Mouse (Mus musculus) lung, postnatal 0 days (tissue): Measurements from ENCODE around the gene Kalrn. TPM values are rescaled to one million over a fixed set of nuclear protein-coding genes. Genes with fewer than 3 reads are reported as not detected.

Experiments
- ATAC-seq: fragments of 200-750 bp; cut with Nextera tagmentation; 2 replicates; pipeline ENCODE4 v1.8.0; 2017; ENCODE audit warnings: moderate library complexity
- DNase-seq: peaks from one replicate; pipeline ENCODE4 v3.0.0-alpha.2; 2016; ENCODE audit warnings: low spot score
- H3K27ac ChIP-seq: fragments of 300-500 bp; sonication (generic); 2 replicates; pipeline ENCODE4 v1.5.1; 2014; ENCODE audit warnings: antibody characterized with exemption, mild to moderate bottlenecking, low read length, mixed read lengths
- H3K27me3 ChIP-seq: fragments of 300-500 bp; sonication (generic); replicated peaks from 2 replicates; pipeline ENCODE4 v1.6.1; 2014; ENCODE audit warnings: low read length, mixed read lengths; ENCODE audit not compliant: insufficient read depth
- H3K36me3 ChIP-seq: fragments of 300-500 bp; sonication (generic); 2 replicates; pipeline ENCODE4 v1.6.1; 2014; ENCODE audit warnings: low read length, mixed read lengths; ENCODE audit not compliant: insufficient read depth
- H3K4me1 ChIP-seq: fragments of 300-500 bp; sonication (generic); 2 replicates; pipeline ENCODE4 v1.6.1; 2014; ENCODE audit warnings: antibody characterized with exemption, low read depth, low read length, mixed read lengths; ENCODE audit not compliant: insufficient read depth
- H3K4me2 ChIP-seq: fragments of 300-500 bp; sonication (generic); replicated peaks from 2 replicates; pipeline ENCODE4 v1.6.1; 2014; ENCODE audit warnings: low read depth, mild to moderate bottlenecking, low read length, moderate library complexity, mixed read lengths
- H3K4me3 ChIP-seq: fragments of 300-500 bp; sonication (generic); 2 replicates; pipeline ENCODE4 v1.5.1; 2014; ENCODE audit warnings: low read depth, low read length
- H3K9ac ChIP-seq: fragments of 300-500 bp; sonication (generic); replicated peaks from 2 replicates; pipeline ENCODE4 v1.6.1; 2014; ENCODE audit warnings: low read depth, mild to moderate bottlenecking
- H3K9me3 ChIP-seq: fragments of 300-500 bp; sonication (generic); 2 replicates; pipeline ENCODE4 v1.6.1; 2016; ENCODE audit warnings: low read length, mixed read lengths
- CTCF ChIP-seq: IDR thresholded peaks from 2 replicates; pipeline ENCODE4 v1.5.1; 2016; ENCODE audit warnings: antibody characterized with exemption, mild to moderate bottlenecking
- EP300 ChIP-seq: IDR thresholded peaks from 2 replicates; pipeline ENCODE4 v1.6.1; 2016; ENCODE audit warnings: antibody characterized with exemption, mild to moderate bottlenecking, control low read depth
- WGBS: fragments of 180-500 bp; shearing (Covaris S2); extraction: QIAGEN DNeasy Blood & Tissue Kit; methylation state at CpG from one replicate; pipeline ENCODE4 v1.1.7; 2014; 5-methylcytosine and 5-hydroxymethylcytosine counted together
- polyA plus RNA-seq: library from polyadenylated mRNA; unstranded; fragments of >200 nt; fragmentation: Nextera tagmentation; extraction: Ambion mirVana; gene quantifications from 2 replicates; pipeline ENCODE4 v1.2.1, GENCODE M21; 2015

Kalrn gene
- polyA plus RNA-seq, 1 experiment from 2014 or later, result 13.6 TPM

GRCm38 (mm10) chr16:33940095-33940494, 633.2 kb downstream of the Kalrn start:
- Histone ChIP-seq H3K4me2 (no peak overlapping the region), H3K36me3 (no peaks in the 10 kb centered on the region), H3K4me3 (no peak overlapping the region), H3K9me3 (no peaks in the 10 kb centered on the region), H3K4me1 (no peaks in the 10 kb centered on the region; the same call in 1 of the 2 replicates), H3K27ac (no peak overlapping the region), H3K9ac (no peak overlapping the region), H3K27me3 (no peaks in the 10 kb centered on the region)
- DNase-seq (no peak), ATAC-seq (no peak)
- WGBS, result 70% methylated on average over 5 of the region's 5 CpGs
- TF ChIP-seq CTCF (no peak), EP300 (no peak)

- DNase-seq, result no peak
- H3K9me3 ChIP-seq, result no peaks in the 10 kb centered on the region
- peaks cover under 1% of the 10 kb centered on the region; the same call in 1 of the 2 replicates for H3K4me1 ChIP-seq
- H3K27ac ChIP-seq, result no peak overlapping the region
- H3K9ac ChIP-seq, result no peak overlapping the region
- H3K36me3 ChIP-seq, result no peaks in the 10 kb centered on the region
- no peak for ATAC-seq
- no peak overlapping the region for H3K4me3 ChIP-seq
- WGBS, result 34% methylated on average over 9 of the region's 9 CpGs
- H3K27me3 ChIP-seq, result no peaks in the 10 kb centered on the region
- no peak overlapping the region for H3K4me2 ChIP-seq
- no peak for TF ChIP-seq EP300
Observed at GRCm38 (mm10) chr16:33939636-33940035, 633.7 kb downstream of the Kalrn start.

DNA sequence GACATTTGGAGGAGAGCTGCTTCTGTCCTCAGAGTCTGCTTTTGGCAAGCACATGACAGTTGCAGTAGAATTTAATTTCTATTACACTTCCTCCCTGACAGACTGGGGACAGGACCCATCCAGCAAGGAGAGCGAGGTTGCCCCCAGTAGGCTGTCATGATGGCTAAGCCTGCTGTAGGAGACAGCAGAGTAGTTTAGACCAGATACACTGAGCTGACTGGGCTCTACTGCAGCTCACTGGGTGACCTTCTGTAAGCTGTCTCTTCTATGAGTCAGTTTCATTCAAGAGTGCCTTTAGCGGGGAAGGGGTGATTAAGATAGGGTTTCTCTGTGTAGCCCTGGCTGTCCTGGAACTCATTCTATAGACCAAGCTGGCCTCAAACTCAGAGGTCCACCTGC, 634.2 kb downstream of the Kalrn start:
- no peaks in the 10 kb centered on the region for H3K27me3 ChIP-seq
- DNase-seq (no peak), ATAC-seq (no peak)
- no peaks in the 10 kb centered on the region for H3K36me3 ChIP-seq
- no peaks in the 10 kb centered on the region for H3K9me3 ChIP-seq
- H3K27ac ChIP-seq, result no peak overlapping the region
- H3K4me2 ChIP-seq, result no peak overlapping the region
- peaks cover 5% of the 10 kb centered on the region; the same call in 1 of the 2 replicates for H3K4me1 ChIP-seq
- TF ChIP-seq EP300 (no peak), CTCF (no peak)
- WGBS, result 77% methylated on average over 2 of the region's 2 CpGs
- H3K4me3 ChIP-seq, result no peak overlapping the region
- H3K9ac ChIP-seq, result no peak overlapping the region

DNA sequence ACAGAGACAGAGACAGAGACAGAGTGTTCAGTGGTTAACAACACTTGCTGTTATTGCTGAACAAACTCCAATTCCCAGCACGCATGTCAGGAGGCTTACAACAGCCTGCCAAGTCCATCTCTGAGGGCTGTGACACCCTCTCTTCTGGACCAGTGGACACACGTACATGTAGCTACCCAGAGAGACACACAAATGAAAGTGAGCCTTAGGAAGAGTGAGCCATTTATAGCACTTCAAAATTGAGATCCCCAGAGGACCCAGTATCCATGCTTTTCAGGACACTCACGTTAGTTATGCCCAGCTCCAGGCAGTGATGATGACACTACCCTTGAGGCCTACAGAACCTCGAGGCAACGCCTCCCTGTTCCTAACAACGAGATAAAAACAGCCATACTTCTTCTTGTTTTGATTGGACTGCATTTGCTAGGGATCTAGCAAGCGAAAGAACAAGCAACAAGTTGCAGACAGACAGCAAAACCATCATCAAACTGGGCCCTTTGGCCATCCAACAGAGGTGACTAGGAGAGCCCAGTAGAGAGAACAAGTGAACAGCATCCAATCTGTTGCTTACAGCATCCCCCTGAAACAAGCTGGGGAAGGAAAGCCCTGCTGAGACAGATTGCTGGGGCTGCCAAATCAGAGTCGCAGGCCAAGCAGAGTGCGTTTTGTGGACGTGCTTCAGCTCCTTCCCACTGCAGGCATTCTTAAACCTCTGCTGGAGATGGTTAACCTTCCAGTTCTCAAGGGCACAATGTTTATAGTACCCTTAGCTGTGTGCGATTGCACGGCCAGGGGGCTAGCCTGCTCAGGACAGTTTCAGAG, 634.8 kb downstream of the Kalrn start:
- H3K4me3 ChIP-seq, result no peak overlapping the region
- no peak overlapping the region for H3K4me2 ChIP-seq
- H3K9ac ChIP-seq, result no peak overlapping the region
- no peak for ATAC-seq
- peak overlapping the region; percentile 32; the same call in 1 of the 2 replicates for H3K27ac ChIP-seq
- no peaks in the 10 kb centered on the region for H3K27me3 ChIP-seq
- no peaks in the 10 kb centered on the region for H3K36me3 ChIP-seq
- TF ChIP-seq EP300, result no peak
- TF ChIP-seq CTCF, result no peak
- no peaks in the 10 kb centered on the region for H3K9me3 ChIP-seq
- 60% methylated on average over 12 of the region's 12 CpGs for WGBS
- DNase-seq, result no peak
- peaks cover 6% of the 10 kb centered on the region; the same call in 1 of the 2 replicates for H3K4me1 ChIP-seq

- Histone ChIP-seq H3K4me1 (peaks cover 6% of the 10 kb centered on the region; the same call in 1 of the 2 replicates), H3K4me3 (no peak overlapping the region), H3K9ac (no peak overlapping the region), H3K27me3 (no peaks in the 10 kb centered on the region), H3K4me2 (no peak overlapping the region), H3K9me3 (no peaks in the 10 kb centered on the region), H3K27ac (no peak overlapping the region), H3K36me3 (no peaks in the 10 kb centered on the region)
- no peak for TF ChIP-seq EP300
- TF ChIP-seq CTCF, result no peak
- DNase-seq (peak; percentile 80), ATAC-seq (peak; percentile 64)
- WGBS, result 39% methylated on average over 8 of the region's 8 CpGs
Observed at GRCm38 (mm10) chr16:33937567-33937966, 635.8 kb downstream of the Kalrn start.

- no peak overlapping the region for H3K27ac ChIP-seq
- ATAC-seq (no peak), DNase-seq (no peak)
- H3K27me3 ChIP-seq, result no peaks in the 10 kb centered on the region
- H3K9me3 ChIP-seq, result no peaks in the 10 kb centered on the region
- TF ChIP-seq EP300, result no peak
- no peak for TF ChIP-seq CTCF
- no peak overlapping the region for H3K4me2 ChIP-seq
- peaks cover 9% of the 10 kb centered on the region; the same call in 1 of the 2 replicates for H3K4me1 ChIP-seq
- H3K36me3 ChIP-seq, result no peaks in the 10 kb centered on the region
- H3K9ac ChIP-seq, result no peak overlapping the region
- H3K4me3 ChIP-seq, result no peak overlapping the region
- WGBS, result 69% methylated on average over 4 of the region's 4 CpGs
Observed at GRCm38 (mm10) chr16:33936885-33937284, 636.4 kb downstream of the Kalrn start.
